ENCODE assay signal across 1 mouse cellular context in the genomic region with DNA sequence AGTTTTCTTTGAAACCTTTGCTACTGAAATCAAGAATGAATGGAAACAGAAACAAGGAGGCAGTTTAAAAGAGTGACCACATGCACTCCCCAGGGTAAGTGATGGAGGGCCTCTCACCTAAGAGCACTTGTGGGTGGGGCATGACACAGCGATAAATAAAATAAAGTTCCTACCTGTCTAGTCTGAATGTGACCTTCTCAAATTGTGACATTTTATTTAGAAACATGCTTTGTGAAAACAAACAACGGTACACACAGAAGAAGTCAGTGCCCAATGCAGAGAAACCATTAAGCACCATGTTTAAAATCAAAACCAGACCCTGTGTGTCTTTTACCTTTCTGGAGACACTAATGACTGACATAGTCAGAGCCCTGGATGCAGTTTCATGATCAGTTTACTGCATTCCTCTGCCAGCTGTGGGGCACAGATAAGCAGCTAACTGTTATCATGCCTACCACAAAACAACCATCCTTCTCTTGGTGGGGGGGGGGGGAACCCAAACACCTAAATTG.
TF ChIP-seq lines count a peak whose summit lies in the region.

No protein-coding gene starts in this region.

TF ChIP-seq in MEL, 35 proteins besides CTCF, POLR2A, EP300 and RAD21 (continued from another document):
- TF ChIP-seq ETS1 (IDR thresholded peaks at IDR 0.05; ENCODE audit: low read depth, low read length) (peak; percentile 97), TAL1 (IDR thresholded peaks at IDR 0.05; ENCODE audit: low read length) (peak; percentile 99)
